Mouse (Mus musculus) cortical plate, adult 2 months (tissue): ENCODE measurements around the gene Gh. TPM values are rescaled to one million over a fixed set of nuclear protein-coding genes. Genes with fewer than 3 reads are reported as not detected.

Experiments used
- H3K27ac ChIP-seq: fragments of 200-500 bp; 2 replicates; pipeline ENCODE4 v1.5.1; 2012; ENCODE audit warnings: low read length, control low read depth, inconsistent platforms; ENCODE audit not compliant: insufficient read depth
- H3K4me1 ChIP-seq: fragments of 200-500 bp; 2 replicates; pipeline ENCODE4 v1.6.1; 2011; ENCODE audit warnings: low read length; ENCODE audit not compliant: control insufficient read depth, insufficient read depth
- H3K4me3 ChIP-seq: fragments of 200-500 bp; 2 replicates; pipeline ENCODE4 v1.5.1; 2011; ENCODE audit warnings: mild to moderate bottlenecking, low read length, control low read depth; ENCODE audit not compliant: insufficient read depth
- CTCF ChIP-seq: fragments of 200-500 bp; IDR thresholded peaks from 2 replicates; pipeline ENCODE4 v1.5.1; 2011; ENCODE audit warnings: mild to moderate bottlenecking, control low read depth, low read length; ENCODE audit not compliant: insufficient read depth; ENCODE audit errors: extremely low read depth
- POLR2A ChIP-seq: fragments of 200-500 bp; IDR thresholded peaks from 2 replicates; pipeline ENCODE4 v1.6.1; 2011; ENCODE audit warnings: mild to moderate bottlenecking, low read length, control low read depth; ENCODE audit not compliant: insufficient read depth; ENCODE audit errors: extremely low read depth
- polyA plus RNA-seq: library from polyadenylated mRNA; depleted of rRNA; stranded (reverse); fragments of >200 nt; gene quantifications from 2 replicates; pipeline ENCODE4 v1.2.3, GENCODE M21; 2012

The Gh gene
- polyA plus RNA-seq, 1 experiment = not detected

GRCm38 (mm10) chr11:106314333-106314812 lies 12.7 kb upstream of the Gh start, which contains the start of gene Cd79b:
Gene Cd79b, minus strand, starts transcription at chr11:106314762.
- no peak within 1 kb of the TSS for H3K27ac ChIP-seq
- no peak for TF ChIP-seq CTCF
- H3K4me3 ChIP-seq = no peak within 1 kb of the TSS
- no peaks in the 10 kb centered on the region for H3K4me1 ChIP-seq

- Histone ChIP-seq H3K4me1 (no peaks in the 10 kb centered on the region), H3K27ac (no peak overlapping the region), H3K4me3 (no peak overlapping the region)
- TF ChIP-seq POLR2A = no peak
Observed at GRCm38 (mm10) chr11:106313533-106313932, 11.9 kb upstream of the Gh start.

DNA sequence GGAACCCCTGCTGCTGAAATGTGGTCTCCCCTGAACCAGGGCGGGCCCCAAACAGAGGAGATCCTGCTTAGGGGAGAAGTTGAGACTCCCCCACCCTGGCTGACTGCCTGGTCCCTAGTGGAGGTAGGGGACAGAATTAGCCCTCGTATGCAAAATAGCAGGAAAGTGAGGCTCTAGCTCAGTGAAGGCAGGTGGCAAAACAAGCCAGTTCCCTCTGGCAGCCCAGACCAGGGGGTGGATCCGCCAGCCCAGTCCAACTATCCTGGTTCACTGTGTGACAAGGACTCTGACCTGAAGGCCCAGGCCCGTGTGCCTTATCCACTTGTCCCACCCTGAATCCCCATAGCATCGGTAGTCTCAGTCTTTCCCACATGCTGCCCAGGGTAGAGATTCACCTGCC lies 8.5 kb upstream of the Gh start:
- TF ChIP-seq CTCF = no peak
- TF ChIP-seq POLR2A = no peak
- Histone ChIP-seq H3K4me1 (no peaks in the 10 kb centered on the region), H3K4me3 (no peak overlapping the region), H3K27ac (no peak overlapping the region)

DNA sequence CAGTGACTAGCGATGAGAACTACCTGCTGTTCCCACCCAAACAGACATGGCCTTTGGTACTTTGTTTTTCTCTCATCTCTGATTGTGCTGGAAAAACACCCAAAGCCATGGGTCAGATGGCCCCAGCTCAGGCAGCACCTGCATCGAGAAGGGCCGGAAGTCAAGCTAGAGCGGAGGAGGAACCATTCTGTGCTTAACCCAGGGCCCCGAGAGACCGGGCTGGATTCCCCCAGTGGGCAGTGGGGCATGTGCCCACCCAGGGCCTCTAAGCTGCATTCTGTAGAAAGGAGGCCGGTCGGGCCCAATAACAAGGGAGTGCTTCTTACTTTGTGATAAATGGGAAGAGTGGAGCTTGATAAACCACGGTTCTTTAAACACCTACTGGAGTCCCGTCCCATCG lies 6.5 kb upstream of the Gh start:
- H3K4me1 ChIP-seq = no peaks in the 10 kb centered on the region
- H3K4me3 ChIP-seq = no peak overlapping the region
- TF ChIP-seq CTCF = no peak
- TF ChIP-seq POLR2A = no peak
- no peak overlapping the region for H3K27ac ChIP-seq

GRCm38 (mm10) chr11:106307432-106307831 lies 5.8 kb upstream of the Gh start:
- no peak for TF ChIP-seq CTCF
- no peak for TF ChIP-seq POLR2A
- Histone ChIP-seq H3K4me1 (no peaks in the 10 kb centered on the region), H3K27ac (no peak overlapping the region), H3K4me3 (no peak overlapping the region)

- H3K4me1 ChIP-seq = no peaks in the 10 kb centered on the region
- TF ChIP-seq CTCF = no peak
- no peak for TF ChIP-seq POLR2A
- no peak overlapping the region for H3K27ac ChIP-seq
- no peak overlapping the region for H3K4me3 ChIP-seq
Observed at GRCm38 (mm10) chr11:106306758-106307157, 5.1 kb upstream of the Gh start.

DNA sequence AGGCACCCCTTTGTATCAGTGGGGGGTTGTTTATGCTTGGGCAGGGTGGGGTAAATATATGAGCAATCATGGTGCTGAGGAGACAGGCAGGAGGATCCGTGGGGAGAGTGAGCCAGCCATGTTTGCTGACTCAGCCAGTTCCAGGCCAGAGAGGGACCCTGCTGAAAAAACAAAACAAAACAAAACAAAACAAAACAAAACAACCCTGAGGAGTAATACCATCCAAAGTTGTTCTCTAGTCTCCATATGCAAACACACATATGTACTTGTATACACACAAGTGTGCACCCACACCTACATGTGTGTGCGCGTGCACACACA lies 4.4 kb upstream of the Gh start:
- TF ChIP-seq CTCF (no peak), POLR2A (no peak)
- no peak overlapping the region for H3K4me3 ChIP-seq
- H3K4me1 ChIP-seq = no peaks in the 10 kb centered on the region
- no peak overlapping the region for H3K27ac ChIP-seq

GRCm38 (mm10) chr11:106305348-106306064 lies 3.8 kb upstream of the Gh start:
- no peak overlapping the region for H3K27ac ChIP-seq
- no peaks in the 10 kb centered on the region for H3K4me1 ChIP-seq
- no peak overlapping the region for H3K4me3 ChIP-seq
- TF ChIP-seq POLR2A (no peak), CTCF (no peak)

GRCm38 (mm10) chr11:106302634-106303033 lies 969 bp upstream of the Gh start:
- TF ChIP-seq POLR2A = no peak
- peak; percentile 97 for TF ChIP-seq CTCF
- no peak overlapping the region for H3K27ac ChIP-seq
- no peaks in the 10 kb centered on the region for H3K4me1 ChIP-seq
- H3K4me3 ChIP-seq = no peak overlapping the region

GRCm38 (mm10) chr11:106291861-106292260 lies 9.8 kb downstream of the Gh start:
- H3K4me1 ChIP-seq = peaks cover under 1% of the 10 kb centered on the region; the same call in 1 of the 2 replicates
- TF ChIP-seq POLR2A = no peak
- TF ChIP-seq CTCF = no peak
- H3K27ac ChIP-seq = no peak overlapping the region
- no peak overlapping the region for H3K4me3 ChIP-seq
